8 mouse cellular contexts compared by ENCODE assay signal in the genomic region with DNA sequence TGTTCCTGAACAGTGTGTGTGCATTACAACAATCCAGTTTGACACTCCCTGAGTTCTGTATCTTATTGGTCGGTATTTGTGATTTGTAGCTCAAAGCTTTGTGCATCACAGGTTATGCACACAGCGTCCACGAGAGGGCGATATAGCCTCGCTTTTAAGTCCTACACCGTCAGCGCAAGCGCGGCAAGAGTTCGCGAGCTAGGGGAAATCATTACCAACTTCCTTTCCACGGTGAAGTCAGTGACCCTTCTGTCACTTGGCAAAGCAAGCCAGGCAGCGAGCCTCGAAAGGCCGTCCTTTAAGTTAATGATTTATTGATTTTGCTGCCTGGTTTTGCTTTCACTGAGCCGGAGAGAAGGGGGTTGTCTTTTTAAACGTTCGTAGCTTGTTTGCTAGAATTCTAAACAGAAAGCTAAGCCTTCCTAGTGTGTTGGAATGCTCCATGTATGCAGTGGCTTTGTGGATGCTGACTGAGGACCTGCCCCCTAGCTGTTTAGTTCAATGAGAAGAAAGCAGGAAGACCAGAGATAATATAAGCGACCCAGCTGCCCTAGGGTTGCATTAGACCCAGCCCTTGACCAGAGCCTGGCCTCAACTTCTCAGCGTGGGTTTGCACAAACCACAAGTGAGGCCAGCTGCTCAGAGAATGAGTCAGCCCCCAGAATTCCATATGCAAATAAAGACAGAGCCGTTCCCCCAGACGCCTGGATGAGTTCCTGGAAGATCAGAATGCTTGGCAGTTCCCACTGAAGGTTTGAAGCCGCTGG.
DNase-seq lines count a peak whose midpoint lies in the region; ATAC-seq and TF ChIP-seq lines count a peak whose summit lies in the region.

No protein-coding gene starts in this region.

- H3K36me3 ChIP-seq in hindbrain, embryonic 15.5 days, result no peaks in the 10 kb centered on the region

- H3K9ac ChIP-seq in hindbrain, embryonic 15.5 days, result peak overlapping the region; percentile 1; the same call in 1 of the 2 replicates

- no peaks in the 10 kb centered on the region for H3K9me3 ChIP-seq in hindbrain, embryonic 15.5 days

- peak overlapping the region; percentile 34 for H3K4me3 ChIP-seq in hindbrain, embryonic 15.5 days

- H3K27me3 ChIP-seq in Patski, result no peaks in the 10 kb centered on the region
- H3K27me3 ChIP-seq in hindbrain, embryonic 15.5 days, result no peaks in the 10 kb centered on the region

- peak overlapping the region; percentile 60 for H3K4me2 ChIP-seq in hindbrain, embryonic 15.5 days

- peak; percentile 97 for ATAC-seq in Patski
- peak; percentile 81 for ATAC-seq in hindbrain, embryonic 15.5 days (ENCODE audit: low FRiP score, low read depth)

- H3K4me1 ChIP-seq in hindbrain, embryonic 15.5 days (replicated peaks), result peaks cover 16% of the 10 kb centered on the region

- POLR2A ChIA-PET in Patski (lab: Charles Lee), result interaction anchor here (0.5 to 0.6 kb wide), 2 partner anchors 360 to 599 kb away, joined by 3 to 5 read pairs; no protein-coding TSS in a partner anchor

- in situ Hi-C loops in Patski (cut with MboI; ENCODE audit: low pct_unique_long_range_greater_than_20kb), result loop anchor here (10.0 kb wide), 2 partner anchors 443 to 623 kb away; no protein-coding TSS in a partner anchor

- TF ChIP-seq CTCF in Patski (IDR thresholded peaks at IDR 0.05), result peak; percentile 97

- 6% methylated on average over 23 of the region's 23 CpGs for WGBS in hindbrain, embryonic 15.5 days

- CTCF ChIA-PET in Patski (lab: Charles Lee), result interaction anchor here (0.7 to 2.6 kb wide), 24 partner anchors 9 to 874 kb away, joined by 3 to 9 read pairs (median 3); a partner anchor contains a TSS

- peak; percentile 79 for DNase-seq in Patski (ENCODE audit: low read depth, low spot score)
- peak; percentile 92 to 94 for DNase-seq in cerebellum, postnatal 14 days
- DNase-seq in frontal cortex, postnatal 36 days (ENCODE audit: low spot score in 2 of 2), result peak; percentile 90 to 95
- DNase-seq in left cerebral cortex, adult 11 months (ENCODE audit: low spot score), result peak; percentile 73
- peak; percentile 91 to 93 for DNase-seq in lung, postnatal 4 days
- peak; percentile 82 for DNase-seq in retina, postnatal 7 days (ENCODE audit: low read depth, low spot score)
- peak; percentile 77 for DNase-seq in urinary bladder, adult 2 months (ENCODE audit: low spot score)

- peak overlapping the region; percentile 67 for H3K27ac ChIP-seq in hindbrain, embryonic 15.5 days (replicated peaks)

Comparison
In these comparisons a context has a peak if more than half of its experiments do, and no peak if none do; other contexts are left out.
1. Peak in every context shown above with its lines: DNase-seq, ATAC-seq, H3K4me3 ChIP-seq and H3K27ac ChIP-seq.